Mouse (Mus musculus) ES-E14 (cell line): ENCODE measurements around the gene Hibadh. TPM values are rescaled to one million over a fixed set of nuclear protein-coding genes. Genes with fewer than 3 reads are reported as not detected.

Experiments
- DNase-seq: peaks from one replicate; pipeline ENCODE4 v3.0.0-alpha.2; 2013; ENCODE audit warnings: low read depth, low spot score
- H3K27ac ChIP-seq: 2 replicates; pipeline ENCODE4 v1.5.1; 2012; ENCODE audit warnings: low read depth, mild to moderate bottlenecking, low read length, moderate library complexity, mixed read lengths; ENCODE audit not compliant: poor library complexity, insufficient read depth, severe bottlenecking
- H3K36me3 ChIP-seq: 2 replicates; pipeline ENCODE4 v1.6.1; 2012; ENCODE audit warnings: mild to moderate bottlenecking, low read length, moderate library complexity, mixed read lengths; ENCODE audit not compliant: control insufficient read depth, poor library complexity, insufficient read depth, severe bottlenecking
- H3K4me1 ChIP-seq, 2 experiments: fragments of 150-350 bp in 1 of 2; sonication (generic) in 1 of 2; 2 replicates each; pipeline ENCODE4 v1.6.1; 2012; ENCODE audit warnings: low read length in 2 of 2, mild to moderate bottlenecking in 1 of 2, mixed read lengths in 1 of 2; ENCODE audit not compliant: control insufficient read depth in 2 of 2, insufficient read depth in 2 of 2, poor library complexity in 1 of 2
- H3K4me3 ChIP-seq, 2 experiments: fragments of 150-350 bp in 1 of 2; sonication (generic) in 1 of 2; 2 replicates each; pipeline ENCODE4 v1.5.1; 2012; ENCODE audit warnings: low read length in 2 of 2, low read depth in 1 of 2, mild to moderate bottlenecking in 1 of 2, mixed read lengths in 1 of 2; ENCODE audit not compliant: insufficient read depth in 1 of 2, poor library complexity in 1 of 2, severe bottlenecking in 1 of 2
- H3K9ac ChIP-seq: 2 replicates; pipeline ENCODE4 v1.6.1; 2012; ENCODE audit warnings: low read depth, mild to moderate bottlenecking, low read length, mixed read lengths; ENCODE audit not compliant: poor library complexity, insufficient read depth, severe bottlenecking
- H3K9me3 ChIP-seq: fragments of 150-350 bp; sonication (generic); 2 replicates; pipeline ENCODE4 v1.6.1; 2012; ENCODE audit warnings: low read depth, mild to moderate bottlenecking, low read length; ENCODE audit not compliant: control insufficient read depth, insufficient read depth
- CHD2 ChIP-seq: IDR thresholded peaks from 2 replicates; pipeline ENCODE4 v1.6.1; 2014; ENCODE audit warnings: mild to moderate bottlenecking, low read depth, low read length, inconsistent platforms
- HCFC1 ChIP-seq: IDR thresholded peaks from 2 replicates; pipeline ENCODE4 v1.6.1; 2012; ENCODE audit warnings: low read length, inconsistent platforms, borderline replicate concordance; ENCODE audit not compliant: insufficient read depth
- MAFK ChIP-seq: IDR thresholded peaks from 2 replicates; pipeline ENCODE4 v1.6.1; 2014; ENCODE audit warnings: mild to moderate bottlenecking, low read depth, low read length, inconsistent platforms; ENCODE audit not compliant: insufficient read depth
- ZC3H11A ChIP-seq: IDR thresholded peaks from 2 replicates; pipeline ENCODE4 v1.6.1; 2012; ENCODE audit warnings: low read depth, mild to moderate bottlenecking, inconsistent platforms, low read length, borderline replicate concordance
- ZNF384 ChIP-seq: IDR thresholded peaks from 2 replicates; pipeline ENCODE4 v1.6.1; 2012; ENCODE audit warnings: low read depth, low read length, inconsistent platforms
- in situ Hi-C, 2 experiments: fragments of 600-800 bp; cut with MboI; formaldehyde crosslinking; loops; one replicate each; pipeline ENCODE4 v1.15.1; 2025; ENCODE audit warnings: low sequenced_read_pairs in 2 of 2, inconsistent platforms in 1 of 2; ENCODE audit not compliant: unreplicated experiment in 2 of 2
- total RNA-seq: library from RNA; depleted of rRNA; stranded (reverse); fragments of 300-350 nt; gene quantifications from 2 replicates; pipeline ENCODE4 v1.2.3, GENCODE M21; 2012

The Hibadh gene
- total RNA-seq, 1 experiment: 27.2 TPM

GRCm38 (mm10) chr6:52535072-52535704 lies 105.0 kb downstream of the Hibadh start:
- Histone ChIP-seq H3K27ac (no peak overlapping the region), H3K4me3 (no peak overlapping the region), H3K36me3 (no peaks in the 10 kb centered on the region; the same call in 1 of the 2 replicates), H3K9ac (no peak overlapping the region), H3K9me3 (no peaks in the 10 kb centered on the region), H3K4me1 (peaks cover 0 to 2% of the 10 kb centered on the region in 2 experiments; a peak in 2 of 4 replicates)
- DNase-seq: no peak
- in situ Hi-C loops: no loop called here
- 0 out of 2 replicates have a peak, but pooled peaks have one; percentile 15 for TF ChIP-seq MAFK
- no peak for TF ChIP-seq ZNF384

DNA sequence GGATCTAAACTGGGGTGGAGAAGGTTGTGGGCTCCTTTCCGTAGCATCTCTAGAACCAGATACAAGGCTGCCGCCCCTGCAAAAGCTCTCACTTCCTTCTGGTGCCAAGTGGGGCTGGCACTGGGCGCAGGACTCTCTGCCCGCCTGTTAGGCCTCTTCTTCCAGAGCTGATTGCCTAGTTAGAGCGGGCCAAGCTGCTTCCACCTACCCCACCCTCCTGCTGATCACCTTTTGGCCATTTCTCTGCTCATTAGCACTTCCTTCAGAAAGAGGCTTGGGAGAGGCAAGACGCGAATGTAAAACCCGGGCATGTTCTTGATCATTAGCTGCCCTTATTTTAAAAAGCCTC lies 108.1 kb downstream of the Hibadh start:
- TF ChIP-seq ZC3H11A (no peak), ZNF384 (no peak), MAFK (no peak), CHD2 (no peak)
- no peak for DNase-seq
- Histone ChIP-seq H3K4me3 (no peak overlapping the region), H3K36me3 (no peaks in the 10 kb centered on the region), H3K9me3 (no peaks in the 10 kb centered on the region), H3K27ac (no peak overlapping the region), H3K9ac (no peak overlapping the region), H3K4me1 (peaks cover 0 to 2% of the 10 kb centered on the region in 2 experiments; a peak in 2 of 4 replicates)
- in situ Hi-C loops: no loop called here

- in situ Hi-C loops: no loop called here
- Histone ChIP-seq H3K4me3 (no peak overlapping the region), H3K27ac (no peak overlapping the region), H3K9me3 (no peaks in the 10 kb centered on the region), H3K36me3 (no peaks in the 10 kb centered on the region), H3K4me1 (peaks cover 0 to 2% of the 10 kb centered on the region in 2 experiments; a peak in 2 of 4 replicates), H3K9ac (no peak overlapping the region)
- TF ChIP-seq ZNF384: no peak
- no peak for TF ChIP-seq HCFC1
- no peak for TF ChIP-seq MAFK
- TF ChIP-seq ZC3H11A: no peak
- no peak for TF ChIP-seq CHD2
- DNase-seq: no peak
Measured at GRCm38 (mm10) chr6:52531366-52532143, 108.6 kb downstream of the Hibadh start.

GRCm38 (mm10) chr6:52530861-52531260 lies 109.3 kb downstream of the Hibadh start:
- Histone ChIP-seq H3K27ac (no peak overlapping the region), H3K4me1 (peaks cover 0 to 2% of the 10 kb centered on the region in 2 experiments; a peak in 2 of 4 replicates), H3K36me3 (no peaks in the 10 kb centered on the region), H3K4me3 (no peak overlapping the region), H3K9ac (no peak overlapping the region), H3K9me3 (no peaks in the 10 kb centered on the region)
- DNase-seq: peak; percentile 19
- in situ Hi-C loops: no loop called here
- TF ChIP-seq CHD2 (no peak), ZC3H11A (no peak), MAFK (no peak)

- Histone ChIP-seq H3K27ac (no peak overlapping the region), H3K9ac (no peak overlapping the region), H3K4me1 (no peaks in the 10 kb centered on the region), H3K36me3 (no peaks in the 10 kb centered on the region), H3K4me3 (no peak overlapping the region), H3K9me3 (no peaks in the 10 kb centered on the region)
- TF ChIP-seq CHD2 (no peak), HCFC1 (no peak), ZC3H11A (no peak), ZNF384 (no peak), MAFK (no peak)
- DNase-seq: no peak
- in situ Hi-C loops: no loop called here
Measured at GRCm38 (mm10) chr6:52524226-52524625, 116.0 kb downstream of the Hibadh start.
